Mouse (Mus musculus) retina, postnatal 1 day (tissue): ENCODE data around the gene Prorsd1.
"Not testable (repeated sequence)": the region's sequence is repeated elsewhere in the genome, so short reads cannot be mapped to it uniquely, and the experiment has no call there.

Source experiments
- DNase-seq: peaks from one replicate; pipeline ENCODE4 v3.0.0-alpha.2; 2012

Prorsd1 gene

DNA sequence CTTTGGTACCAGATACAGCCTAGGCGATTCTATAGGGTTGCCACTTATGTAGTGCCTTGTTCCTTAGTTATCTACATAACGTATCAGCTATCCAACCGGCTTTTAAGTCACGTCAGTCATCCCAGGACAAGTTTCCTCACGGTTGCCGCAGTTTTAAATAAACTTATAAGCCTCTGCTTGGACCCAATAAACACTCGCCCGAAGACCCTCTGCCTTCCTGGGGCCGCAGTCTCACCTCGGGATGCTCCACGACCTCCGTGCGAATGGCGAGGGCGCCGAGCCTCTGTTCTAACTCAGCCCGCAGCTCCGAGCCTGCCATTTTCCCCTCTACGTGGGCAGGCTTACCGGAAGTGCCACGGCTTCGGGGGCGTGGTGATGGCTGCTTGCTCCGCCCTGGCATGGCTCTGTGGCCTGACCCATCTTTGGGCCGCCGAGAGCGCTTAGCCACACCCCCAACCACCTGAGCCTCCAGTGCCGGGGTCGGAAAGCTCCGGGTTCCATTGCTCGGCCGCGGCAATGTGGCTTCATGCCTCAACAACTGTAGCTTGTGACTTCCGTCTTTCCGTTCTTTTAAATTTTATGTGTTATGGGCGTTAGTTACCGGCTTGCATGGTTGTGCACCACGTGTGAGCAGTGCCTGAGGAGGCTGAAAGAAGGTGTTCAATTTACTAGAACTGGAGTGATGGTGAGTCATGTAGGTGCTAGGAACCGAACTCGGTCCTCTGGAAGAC lies at the start of gene Prorsd1:
Gene Prorsd1, minus strand, starts transcription at position 352 of the 731 bp plus-strand sequence.
- peak; percentile 94 for DNase-seq

DNA sequence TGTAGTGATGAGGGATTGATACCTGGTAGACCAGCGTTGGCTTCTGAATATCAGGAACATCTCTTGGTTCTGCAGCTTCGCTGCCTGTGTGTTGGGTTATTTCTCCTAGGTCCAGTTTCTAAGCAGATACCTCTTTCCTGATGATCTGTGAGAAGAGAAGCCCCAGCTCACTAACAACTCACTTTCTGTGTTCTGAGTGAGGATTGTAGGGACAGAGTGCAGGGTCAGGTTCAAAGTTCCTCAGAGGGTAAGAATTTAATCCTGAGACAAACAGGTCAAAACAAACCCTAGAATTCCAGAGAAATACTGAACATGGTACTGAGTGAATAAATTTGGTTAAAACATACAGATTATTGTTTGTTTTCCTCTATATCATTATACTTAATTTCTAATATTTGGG lies 48.6 kb upstream of the Prorsd1 start:
- DNase-seq, result no peak

DNA sequence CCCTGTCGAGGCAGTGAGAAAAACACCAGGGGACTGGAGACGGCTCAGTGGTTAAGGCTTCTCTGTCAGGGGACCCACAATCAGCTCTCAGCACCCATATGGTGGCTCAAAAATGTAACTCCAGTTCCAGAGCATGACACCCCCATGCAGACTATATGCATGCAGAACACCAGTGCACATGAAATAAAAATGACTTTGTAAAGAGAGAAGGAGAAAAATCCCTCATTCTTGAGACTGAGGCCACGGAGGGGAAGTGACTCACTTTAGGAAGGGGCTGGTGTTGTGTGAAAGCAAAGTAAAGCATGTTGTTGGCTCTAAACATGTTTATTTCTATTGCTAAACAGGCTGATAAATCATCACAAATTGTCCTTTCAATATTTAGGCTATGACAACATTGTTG lies 46.2 kb upstream of the Prorsd1 start:
- no peak for DNase-seq

DNA sequence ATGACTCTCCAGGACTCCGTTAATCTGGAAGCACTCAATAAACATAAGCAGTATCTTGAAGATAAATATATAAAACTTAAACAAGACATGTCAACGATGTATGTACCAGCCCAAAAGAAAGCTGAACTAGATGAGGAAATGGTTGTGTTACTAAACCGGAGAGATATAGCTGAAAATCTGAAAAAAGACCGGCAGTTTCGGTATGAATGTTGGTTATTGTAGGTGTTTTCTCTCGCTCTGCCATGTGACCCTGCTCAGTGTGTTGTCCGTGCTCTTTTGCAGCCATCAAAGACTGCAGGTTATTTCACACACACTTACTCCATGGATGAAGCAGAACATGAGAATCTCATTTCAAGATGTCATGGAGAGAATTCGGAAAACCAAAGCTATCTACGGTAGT lies 45.6 kb upstream of the Prorsd1 start:
- DNase-seq, result no peak

DNA sequence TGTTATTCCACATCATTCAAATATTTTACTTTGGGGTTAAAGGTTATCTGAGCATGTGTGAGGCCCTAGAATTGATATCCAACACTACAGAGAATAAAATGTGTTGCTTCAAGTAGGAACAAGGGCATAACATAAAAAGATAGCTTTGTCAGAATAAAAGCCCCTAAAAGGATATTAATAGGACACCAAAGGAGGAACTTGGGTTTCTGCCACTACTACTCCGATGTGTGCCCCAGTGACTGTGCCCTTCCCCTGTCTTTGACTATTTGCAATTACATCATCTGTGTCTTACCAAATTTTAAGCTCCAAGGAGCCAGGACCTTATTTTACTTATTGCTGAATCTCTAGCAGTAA lies 34.6 kb upstream of the Prorsd1 start:
- no peak for DNase-seq

DNA sequence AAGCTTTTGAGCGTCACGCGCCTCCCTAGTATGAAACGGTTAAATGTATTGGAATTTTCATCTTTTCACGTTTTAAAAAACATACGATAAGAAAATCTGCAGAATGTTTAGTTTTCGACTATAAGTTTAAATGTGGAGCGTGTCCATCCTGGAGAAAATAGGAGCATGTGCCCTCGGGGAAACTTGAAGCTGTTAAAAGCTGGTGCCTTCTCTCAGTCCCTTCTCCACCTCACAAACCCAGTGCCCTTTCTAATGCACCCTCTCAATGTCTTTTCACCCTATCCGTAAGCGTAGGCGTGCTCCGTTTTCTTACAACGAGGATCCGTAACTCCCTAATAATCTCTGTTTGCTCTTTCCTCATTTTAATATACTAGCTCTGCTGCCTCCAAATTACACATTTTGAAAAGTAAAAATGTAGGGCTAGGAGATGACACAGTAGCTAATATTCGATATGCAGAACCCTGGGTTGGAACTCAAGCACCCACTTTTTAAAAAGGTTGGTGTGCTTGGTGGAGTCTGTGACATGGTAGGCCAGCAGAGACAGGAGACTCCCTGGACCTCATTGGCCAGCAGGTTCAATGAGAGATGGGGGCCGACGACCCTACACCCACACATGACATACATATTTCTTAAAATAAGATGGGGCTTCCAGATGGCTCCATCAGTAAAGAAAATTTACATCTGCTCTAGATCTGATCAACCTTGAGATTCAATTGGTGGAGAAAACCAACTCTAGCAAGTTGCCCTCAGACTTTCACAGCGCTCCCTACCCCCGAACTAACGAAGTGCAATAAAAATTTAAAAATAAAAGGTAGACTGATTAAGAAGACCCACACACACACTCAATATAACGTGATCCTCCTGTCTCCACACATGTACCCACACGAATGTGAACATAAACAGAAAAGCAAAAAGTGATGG lies 33.9 kb upstream of the Prorsd1 start:
- DNase-seq, result no peak

DNA sequence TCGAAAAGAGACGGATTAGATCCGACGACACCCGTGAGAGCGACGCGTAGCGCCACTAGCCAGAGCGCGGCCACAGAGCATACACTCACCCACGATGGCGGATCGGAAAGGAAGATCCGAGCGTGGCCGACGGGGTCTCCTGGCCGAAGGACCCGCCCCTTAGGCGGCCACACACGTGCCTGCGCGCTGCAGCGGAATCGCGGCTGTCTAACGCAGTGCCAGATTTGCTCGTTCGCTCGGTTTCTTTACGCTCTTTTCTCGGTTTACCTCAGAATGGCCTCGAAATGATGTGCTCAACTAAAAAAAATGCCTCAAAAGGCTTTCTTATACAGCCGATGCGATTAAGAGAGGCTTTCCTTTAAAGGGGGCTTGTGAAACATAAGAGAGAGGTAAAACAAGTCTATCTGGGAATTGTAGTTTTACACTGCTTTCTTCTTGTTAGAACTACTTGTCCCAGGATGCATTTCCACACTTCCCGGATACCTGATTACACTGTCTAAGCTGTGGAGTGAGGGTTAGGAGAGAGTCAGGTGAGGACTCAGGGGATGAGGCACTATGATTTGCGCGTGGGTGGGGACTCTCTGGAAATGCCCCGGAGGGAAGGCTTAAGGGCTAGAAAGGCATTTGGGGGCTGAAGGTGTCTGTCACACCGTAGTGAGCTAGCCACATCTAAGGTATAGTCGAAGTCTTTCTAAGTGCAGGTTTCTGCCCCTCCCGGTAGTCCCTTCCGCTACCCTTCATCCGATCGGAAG lies 33.1 kb upstream of the Prorsd1 start, which contains the start of the genes Clhc1 and Rps27a:
Gene Clhc1, plus strand, starts transcription at position 199 of the 752 bp plus-strand sequence.
Gene Rps27a, minus strand, starts transcription at position 358 of the 752 bp plus-strand sequence.
- DNase-seq, result peak; percentile 95

DNA sequence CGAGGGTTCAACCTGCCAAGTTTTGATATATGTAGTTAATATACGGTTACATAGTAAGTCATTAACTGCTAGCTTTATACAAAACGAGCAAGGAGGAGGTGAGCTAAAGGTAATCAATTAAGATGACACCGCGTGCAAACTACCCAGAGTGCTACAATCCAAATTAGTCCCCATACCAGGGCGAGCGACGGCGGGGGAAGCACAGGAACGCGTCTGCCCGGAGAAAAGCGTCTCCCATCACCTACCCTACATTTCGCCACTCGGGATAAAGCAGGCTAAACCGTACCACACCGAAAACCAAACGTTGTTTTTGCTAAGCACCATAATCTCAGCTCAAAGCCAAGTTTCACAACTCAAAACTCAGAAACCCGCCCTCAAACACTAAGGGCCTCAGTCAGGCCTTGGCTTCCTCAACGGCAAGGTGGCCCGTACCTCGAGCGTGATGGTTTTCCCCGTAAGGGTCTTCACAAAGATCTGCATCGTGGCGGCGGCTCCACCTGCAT lies 32.5 kb upstream of the Prorsd1 start:
- no peak for DNase-seq

DNA sequence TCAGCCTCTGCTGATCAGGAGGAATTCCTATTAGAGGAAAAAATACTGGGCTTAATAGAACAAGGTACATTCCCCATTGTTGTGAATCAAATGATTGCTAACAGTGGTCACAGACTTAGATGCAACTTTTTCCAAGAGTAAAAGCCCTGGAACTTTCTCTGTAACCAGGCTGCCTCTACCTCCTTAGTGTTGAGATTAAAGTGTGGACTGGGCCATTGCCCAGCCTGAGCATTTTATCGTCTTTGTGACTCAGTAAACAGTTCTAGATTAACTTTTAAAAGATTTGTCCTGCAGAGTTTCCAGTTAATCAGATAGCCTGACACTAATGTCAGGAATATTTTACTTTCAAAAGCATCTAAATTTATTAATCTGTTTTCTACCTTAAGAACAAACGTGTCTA lies 31.9 kb upstream of the Prorsd1 start:
- no peak for DNase-seq

DNA sequence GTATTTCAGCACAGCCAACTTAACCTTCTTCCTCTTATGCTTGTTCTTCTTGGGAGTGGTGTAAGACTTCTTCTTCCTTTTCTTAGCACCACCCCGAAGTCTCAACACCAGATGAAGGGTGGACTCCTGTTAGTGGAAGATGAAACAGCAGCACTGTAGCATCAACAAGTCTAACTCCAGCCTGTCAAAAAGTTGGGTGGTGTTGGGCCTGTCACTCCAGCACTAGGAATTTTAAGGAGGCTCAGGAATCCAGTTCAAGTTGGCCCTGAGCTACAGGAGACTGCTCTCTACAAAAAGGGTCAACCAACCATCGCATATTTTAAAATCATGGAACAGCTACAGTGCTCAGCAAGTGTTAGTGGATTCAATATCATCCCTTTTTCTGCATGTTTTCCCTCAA lies 31.5 kb upstream of the Prorsd1 start:
- not testable (repeated sequence) for DNase-seq

DNA sequence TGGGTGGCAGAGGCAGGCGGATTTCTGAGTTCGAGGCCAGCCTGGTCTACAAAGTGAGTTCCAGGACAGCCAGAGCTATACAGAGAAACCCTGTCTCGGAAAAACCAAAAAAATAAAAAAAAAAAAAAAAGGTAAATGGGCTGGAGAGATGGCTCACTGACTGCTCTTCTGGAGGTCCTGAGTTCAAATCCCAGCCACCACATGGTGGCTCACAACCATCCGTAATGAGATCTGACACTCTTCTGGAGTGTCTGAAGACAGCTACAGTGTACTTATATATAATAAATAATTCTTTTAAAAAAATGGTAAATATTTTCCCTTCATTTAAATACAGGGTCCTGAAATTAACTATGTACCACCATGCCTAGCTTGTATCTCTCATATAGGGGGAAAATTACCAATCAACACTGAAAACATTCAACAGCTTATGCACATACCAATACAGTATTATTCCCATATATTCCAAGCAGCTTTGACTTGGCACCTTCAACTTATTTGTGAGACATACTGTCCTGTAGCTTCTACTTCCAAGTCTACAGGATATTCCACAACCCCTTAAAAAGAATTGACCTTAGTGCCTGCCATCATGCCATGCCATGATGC lies 30.4 kb upstream of the Prorsd1 start:
- not testable (repeated sequence) for DNase-seq

DNA sequence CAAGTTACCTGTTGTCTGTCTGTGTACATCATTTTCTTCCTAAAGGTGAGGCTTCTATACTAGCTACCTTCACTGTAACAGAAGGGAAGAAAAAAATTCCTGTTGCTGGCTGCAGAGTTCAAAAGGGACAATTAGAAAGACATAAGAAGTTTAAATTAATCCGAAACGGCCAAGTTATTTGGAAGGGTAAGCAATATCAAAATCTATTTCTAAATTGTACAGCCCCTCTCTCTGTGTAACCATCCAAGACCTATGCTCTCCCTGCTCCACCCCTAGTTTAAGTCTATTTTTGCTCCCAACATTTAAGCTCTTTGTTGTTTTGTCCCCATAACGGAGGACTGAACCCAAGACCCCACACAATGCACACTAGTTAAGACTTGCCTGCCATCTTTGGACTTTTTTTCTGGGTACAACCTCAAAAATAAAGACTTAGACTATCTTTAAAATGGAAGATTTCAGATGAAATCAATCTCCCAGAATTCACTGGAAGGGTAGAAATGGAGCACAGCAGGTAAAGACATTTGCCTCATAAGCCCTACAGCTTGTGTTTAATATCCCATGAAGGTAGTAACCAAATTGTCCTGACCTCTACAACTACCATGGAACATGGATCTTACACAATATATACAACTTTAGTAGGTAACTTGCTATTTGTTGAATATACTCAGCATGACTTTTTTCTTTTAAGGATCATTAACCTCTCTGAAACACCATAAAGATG lies 29.6 kb upstream of the Prorsd1 start:
- DNase-seq, result no peak

DNA sequence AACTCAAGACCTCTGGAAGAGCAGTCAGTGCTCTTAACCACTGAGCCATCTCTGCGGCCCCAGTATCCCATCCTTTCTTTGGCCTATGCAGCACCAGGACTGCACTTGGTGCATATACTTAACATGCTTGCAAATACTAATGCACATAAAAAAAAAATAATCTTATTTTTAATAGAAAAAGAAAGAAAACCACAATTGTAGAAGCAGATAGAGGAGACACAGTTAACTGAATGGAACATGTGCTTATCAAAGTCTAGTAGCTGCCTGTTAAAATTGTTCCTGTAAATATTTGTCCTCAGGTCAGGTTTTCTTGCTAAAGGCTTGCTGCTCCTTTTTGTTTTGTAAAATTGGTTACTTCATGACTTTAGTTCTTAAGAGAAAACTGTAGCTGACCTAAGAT lies 23.4 kb upstream of the Prorsd1 start:
- no peak for DNase-seq

DNA sequence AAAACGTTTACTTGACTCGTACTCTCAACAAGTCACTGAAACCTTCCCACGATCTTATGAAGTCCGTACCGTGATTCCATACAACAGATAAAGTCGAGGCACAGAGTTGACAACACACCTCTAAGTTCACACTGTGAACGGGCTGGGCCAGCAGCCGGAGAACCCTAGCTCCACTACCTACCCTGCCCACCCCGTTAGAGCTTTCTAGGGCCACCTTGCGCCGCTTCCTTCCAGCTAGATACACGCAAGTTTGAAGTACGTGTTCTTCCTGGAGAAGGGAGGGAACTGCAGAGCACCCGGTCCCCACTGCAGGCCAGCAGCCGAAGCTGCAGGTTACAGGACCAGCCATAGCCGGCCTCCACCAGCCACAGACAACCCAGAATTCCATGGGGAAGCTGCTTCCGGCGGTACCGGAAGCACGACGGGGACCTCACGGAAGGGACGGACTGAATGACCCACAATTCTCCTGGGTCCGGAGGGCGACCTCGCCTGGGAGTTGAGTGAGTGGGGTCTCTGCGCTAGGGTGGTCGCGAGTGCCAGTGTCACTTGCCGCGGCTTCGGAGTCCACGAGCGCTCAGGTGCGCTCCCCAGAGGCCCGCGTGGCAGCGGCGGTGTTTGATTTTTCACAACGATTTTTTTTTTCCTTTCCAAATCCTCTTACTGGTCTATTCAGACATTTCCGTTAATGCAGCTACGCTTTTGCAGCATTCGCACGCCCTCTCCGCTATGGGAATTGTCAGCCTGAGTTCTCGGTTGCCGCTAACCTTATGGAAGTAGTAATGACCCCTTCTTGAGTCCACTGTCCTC lies 11.4 kb upstream of the Prorsd1 start, which contains the start of gene Mtif2:
Gene Mtif2, plus strand, starts transcription at position 421 of the 807 bp plus-strand sequence.
- DNase-seq, result peak; percentile 94

DNA sequence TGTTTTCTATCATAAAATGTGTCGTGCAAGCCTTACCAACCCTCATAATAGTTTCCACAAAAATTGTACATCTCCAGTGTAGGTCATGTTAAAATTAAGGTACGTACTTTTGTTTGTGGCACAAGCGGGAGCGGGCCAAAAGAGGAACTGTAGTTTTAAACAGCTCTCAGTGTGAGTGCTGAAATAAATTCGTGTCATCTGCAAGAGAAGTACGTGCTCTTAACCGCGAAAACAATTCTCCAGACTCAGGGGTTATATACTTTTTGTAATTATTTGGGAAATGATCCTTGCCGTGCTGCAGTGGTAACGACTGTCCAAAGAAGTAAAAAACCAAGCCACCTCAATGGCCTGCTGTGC lies 530 bp downstream of the Prorsd1 start:
- DNase-seq, result peak; percentile 3

DNA sequence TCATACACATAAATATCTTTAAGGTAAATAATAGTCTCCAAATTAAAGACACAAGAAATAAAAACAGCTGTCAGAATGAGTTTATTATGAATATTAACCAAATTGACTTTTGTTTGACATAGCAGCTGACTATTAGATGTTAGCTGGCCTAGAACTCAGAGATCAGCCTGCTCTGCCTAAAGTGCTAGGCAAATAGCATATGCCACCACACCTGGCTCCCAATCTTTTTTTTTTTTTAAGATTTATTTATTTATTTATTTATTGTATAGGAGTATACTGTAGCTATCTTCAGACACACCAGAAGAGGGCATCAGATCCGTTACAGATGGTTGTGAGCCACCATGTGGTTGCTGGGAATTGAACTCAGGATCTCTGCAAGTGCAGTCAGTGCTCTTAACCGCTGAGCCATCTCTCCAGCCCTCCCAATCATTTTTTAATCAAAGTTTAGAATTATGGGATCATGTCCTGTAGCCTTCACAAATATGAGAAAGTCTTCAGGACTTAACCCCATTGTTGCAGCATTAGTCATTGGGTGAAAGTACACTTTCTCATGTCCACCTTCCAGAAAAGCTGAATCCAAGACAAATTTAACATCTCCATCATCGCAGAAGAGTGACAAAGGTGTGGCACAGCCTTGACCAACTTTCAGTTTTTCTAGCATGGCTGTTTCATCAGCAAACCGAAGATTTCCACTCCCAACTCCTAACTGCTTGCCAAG lies 1.9 kb downstream of the Prorsd1 start:
- DNase-seq, result no peak

DNA sequence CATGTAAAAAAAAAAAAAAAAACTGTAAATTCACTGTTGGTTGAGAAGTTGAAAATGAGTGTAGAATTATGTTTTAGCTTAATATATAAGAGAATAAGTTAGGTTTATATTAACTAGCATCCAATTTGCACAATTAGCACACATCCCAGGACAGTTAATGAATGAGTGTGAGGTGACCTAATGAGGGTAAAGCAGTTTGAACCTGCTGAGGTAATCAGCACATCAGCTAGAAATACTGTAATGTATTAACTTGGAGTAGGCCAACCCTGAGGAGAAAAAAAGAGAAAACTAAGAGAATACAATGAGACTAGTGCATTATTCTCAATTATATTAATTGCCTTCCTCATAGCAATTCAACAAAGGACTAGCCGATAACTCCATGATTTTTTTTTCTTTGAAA lies 5.4 kb downstream of the Prorsd1 start:
- no peak for DNase-seq

DNA sequence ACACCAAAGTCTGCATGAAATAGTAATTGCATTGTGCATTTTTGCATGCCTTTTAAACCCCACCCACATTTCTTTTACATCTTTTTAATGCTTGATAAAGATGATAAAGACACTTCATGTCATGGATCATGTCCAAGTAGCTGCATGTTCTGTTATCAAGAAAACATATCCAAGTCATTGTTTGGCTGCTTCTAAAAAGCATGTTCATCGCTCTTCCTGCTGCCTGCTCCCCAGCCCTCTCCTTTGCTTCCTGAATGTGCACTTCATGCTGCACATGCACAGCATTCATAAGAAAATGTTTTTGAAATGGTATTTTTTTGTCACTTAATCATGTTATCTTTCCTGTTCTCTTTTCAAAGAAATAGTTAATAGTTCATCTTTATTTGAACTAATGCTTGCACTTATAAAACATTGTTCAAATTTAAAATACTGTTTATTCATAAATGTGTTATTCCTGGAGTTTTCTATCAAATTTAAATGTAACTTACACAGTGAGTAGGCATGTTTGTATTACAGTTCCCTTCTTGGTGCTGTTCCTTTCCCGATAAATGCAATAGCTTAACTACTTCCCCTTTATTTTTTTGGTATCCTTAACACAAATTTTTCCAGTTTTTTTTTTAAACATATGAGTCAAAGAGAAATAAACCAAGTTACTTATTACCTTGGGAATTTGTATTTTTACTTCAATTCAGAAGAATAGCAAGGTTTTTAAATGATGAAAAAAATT lies 9.8 kb downstream of the Prorsd1 start:
- no peak for DNase-seq
